Mouse (Mus musculus): Measurements from ENCODE around the gene Ost4.

The Ost4 gene

GRCm38 (mm10) chr5:30907413-30908059 is at the start of gene Ost4:
TSS of gene Ost4 (minus strand) at chr5:30907788.
- DNase-seq (ENCODE audit: low spot score in 2 of 2), result peak; percentile 91 to 93

DNA sequence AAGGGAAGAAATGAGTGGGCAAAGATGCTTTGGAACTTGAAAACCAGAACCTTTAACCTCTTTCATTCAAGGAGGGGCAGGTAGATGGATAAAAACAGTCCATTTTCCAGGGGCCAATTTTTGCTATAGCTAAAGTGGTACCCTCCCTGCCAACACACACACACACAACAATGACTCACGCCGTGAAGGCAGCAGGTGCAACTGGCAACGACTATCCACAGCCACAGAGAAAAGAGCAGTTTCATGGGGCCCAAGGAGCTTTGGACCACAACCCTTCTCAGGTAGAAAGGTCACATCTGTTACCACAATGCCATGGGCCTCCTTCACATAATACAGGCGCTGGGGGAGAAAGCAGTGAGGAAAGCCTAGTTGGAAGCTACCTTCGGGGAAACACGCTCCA is 48.2 kb upstream of the Ost4 start:
- DNase-seq (ENCODE audit: low spot score in 2 of 2), result no peak

- DNase-seq (ENCODE audit: low spot score in 2 of 2), result no peak
Measured at GRCm38 (mm10) chr5:30954556-30954955, 47.0 kb upstream of the Ost4 start.

GRCm38 (mm10) chr5:30954065-30954464 is 46.5 kb upstream of the Ost4 start:
- no peak for DNase-seq (ENCODE audit: low spot score in 2 of 2)

- DNase-seq (ENCODE audit: low spot score in 2 of 2), result no peak
Measured at GRCm38 (mm10) chr5:30952551-30952950, 45.0 kb upstream of the Ost4 start.

DNA sequence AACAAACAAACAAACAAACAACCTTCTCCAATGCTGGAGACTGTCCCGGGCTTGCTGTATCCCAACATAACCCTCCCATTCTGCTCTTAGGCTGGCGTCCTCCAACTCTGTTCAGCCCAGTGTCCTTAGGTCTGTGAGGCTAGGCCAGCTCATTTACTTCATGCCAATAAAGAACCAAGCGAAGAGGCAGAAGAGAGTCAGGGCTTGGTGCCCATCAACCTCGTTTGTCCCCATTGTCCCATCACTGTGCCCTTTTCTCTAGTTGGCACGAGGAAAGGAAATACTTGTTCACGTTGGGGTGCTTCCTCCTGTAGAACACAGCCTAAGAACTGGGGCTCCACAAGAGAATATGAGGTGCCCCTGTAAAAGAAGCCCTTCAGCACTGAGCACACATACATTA is 44.1 kb upstream of the Ost4 start:
- no peak for DNase-seq (ENCODE audit: low spot score in 2 of 2)

DNA sequence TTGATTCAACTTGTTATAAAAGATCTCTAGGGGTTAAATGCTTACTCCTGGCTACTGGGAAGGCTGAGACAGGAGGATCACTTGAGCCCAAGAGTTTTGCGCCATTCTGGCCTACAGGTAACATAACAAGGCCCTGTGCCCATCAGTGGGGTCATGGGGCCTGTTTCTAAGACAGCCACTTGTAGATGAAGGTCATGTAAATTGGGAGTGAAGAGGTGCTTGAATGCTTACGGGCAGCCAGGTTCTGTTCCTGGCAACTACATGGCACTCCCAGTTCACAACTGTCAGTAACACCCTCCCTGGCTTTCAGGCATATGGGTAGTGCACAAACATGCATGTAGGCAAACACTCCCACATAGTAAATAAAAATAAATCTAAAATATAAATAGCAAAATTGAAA is 43.3 kb upstream of the Ost4 start:
- DNase-seq (ENCODE audit: low spot score in 2 of 2), result no peak

- DNase-seq (ENCODE audit: low spot score in 2 of 2), result no peak
Measured at GRCm38 (mm10) chr5:30950451-30950850, 42.9 kb upstream of the Ost4 start.

DNA sequence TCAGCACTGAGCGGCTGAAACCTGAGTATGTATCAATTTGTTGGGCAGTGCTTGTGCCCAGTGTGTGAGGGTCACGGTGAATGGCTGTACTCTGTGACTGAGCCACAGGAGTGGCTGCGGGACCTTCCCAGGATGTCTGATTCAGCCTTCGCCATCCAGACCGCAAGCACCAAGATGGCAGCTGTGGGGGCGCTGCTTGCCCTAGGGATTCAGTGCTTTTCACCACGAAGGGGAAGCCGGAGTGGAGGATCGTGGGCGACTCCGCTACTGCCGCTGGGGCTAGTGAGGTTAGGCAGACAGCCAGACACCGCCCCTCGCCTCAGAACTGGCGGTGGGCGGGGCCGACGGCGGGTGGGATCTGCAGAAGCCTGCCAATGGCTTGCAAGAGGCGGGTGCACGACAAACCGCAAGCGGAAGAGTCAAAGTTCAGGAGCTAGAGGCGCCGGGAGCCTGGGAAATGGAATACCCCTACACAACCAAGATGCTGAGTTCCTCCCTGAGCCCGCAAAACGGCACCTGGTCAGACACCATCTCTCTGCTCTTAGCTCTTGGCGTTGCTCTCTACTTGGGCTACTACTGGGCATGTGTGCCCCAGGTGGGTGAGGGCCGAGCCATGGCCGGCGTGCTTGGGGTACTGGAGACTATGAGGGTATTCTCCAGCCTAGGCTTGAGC is 42.2 kb upstream of the Ost4 start:
- DNase-seq (ENCODE audit: low spot score in 2 of 2), result peak; percentile 90 to 92

- no peak for DNase-seq (ENCODE audit: low spot score in 2 of 2)
Measured at GRCm38 (mm10) chr5:30948620-30949019, 41.0 kb upstream of the Ost4 start.

GRCm38 (mm10) chr5:30944956-30945781 is 37.6 kb upstream of the Ost4 start, which contains the start of gene Cgref1:
TSS of gene Cgref1 (minus strand) at chr5:30945591.
- DNase-seq (ENCODE audit: low spot score in 2 of 2), result peak in 1 of 2 experiments; percentile 58

DNA sequence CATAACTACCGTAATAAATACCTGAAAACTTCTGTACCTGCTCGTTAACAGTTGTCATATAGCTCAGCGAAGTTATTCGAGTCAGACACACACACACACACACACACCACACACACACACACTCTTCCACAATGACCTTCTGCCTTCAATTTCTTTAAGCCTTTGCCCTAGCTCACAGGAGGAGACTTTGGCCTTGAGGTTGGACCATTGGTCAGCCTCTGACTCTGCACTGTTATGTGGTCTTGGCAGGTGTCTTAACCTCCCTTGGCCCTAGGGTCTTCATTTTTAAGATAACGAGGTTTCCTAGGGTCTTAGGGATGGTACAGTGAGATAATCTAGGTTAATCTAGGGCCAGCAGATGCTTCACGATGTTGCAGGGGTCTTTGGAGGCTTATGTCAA is 36.8 kb upstream of the Ost4 start:
- no peak for DNase-seq (ENCODE audit: low spot score in 2 of 2)

DNA sequence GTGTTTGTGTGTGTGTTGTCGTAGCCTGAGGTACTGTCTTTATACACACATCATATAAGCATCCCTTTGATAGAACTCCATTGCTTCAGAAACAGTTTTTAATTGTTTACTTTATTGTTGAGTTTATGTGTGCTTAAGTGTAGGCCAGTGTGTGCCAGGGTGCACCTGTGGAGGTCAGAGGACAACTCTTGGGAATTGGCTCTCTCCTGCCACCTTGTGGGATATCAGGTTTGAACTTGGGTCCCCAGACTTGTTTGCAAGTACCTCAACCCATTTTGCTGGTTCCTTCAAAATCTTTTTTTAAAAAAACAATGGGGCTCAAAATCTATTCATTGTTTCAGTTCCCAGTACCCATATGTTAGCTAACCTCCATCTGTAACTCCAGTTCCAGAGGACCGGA is 35.4 kb upstream of the Ost4 start:
- DNase-seq (ENCODE audit: low spot score in 2 of 2), result no peak

DNA sequence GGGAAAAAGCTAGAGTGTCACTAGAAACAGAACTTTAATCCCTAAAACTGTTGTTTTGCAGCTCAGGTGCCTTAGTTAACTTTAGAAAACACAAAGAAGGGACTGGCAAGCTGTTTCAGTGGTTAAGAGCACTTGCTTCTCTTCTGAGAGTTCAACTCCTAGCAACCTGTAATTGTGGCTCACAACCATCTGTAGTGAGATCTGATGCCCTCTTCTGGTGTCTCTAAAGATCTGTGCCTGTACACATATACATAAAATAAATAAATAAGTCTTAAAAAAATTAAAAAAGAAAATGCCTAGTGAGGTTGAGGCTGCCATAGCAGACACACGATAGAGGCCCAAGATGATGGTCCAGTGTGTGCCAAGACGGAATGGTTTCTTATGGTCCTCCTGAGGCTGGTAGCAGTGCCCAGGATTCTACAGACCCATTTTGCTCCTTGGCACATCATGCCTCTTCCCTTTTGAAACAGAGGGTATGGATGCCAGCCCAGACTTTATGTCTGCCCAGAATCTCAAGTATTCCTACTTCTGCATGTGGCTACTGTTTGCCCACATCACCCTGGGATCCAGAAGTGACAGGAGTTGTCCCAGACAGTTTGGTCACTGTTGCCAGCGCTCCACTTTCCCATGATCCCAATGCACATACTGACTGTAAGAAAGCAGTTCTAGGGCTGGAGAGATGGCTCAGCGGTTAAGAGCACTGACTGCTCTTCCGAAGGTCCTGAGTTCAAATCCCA is 27.3 kb upstream of the Ost4 start:
- no peak for DNase-seq (ENCODE audit: low spot score in 2 of 2)

GRCm38 (mm10) chr5:30933705-30934104 is 26.1 kb upstream of the Ost4 start:
- no peak for DNase-seq (ENCODE audit: low spot score in 2 of 2)

DNA sequence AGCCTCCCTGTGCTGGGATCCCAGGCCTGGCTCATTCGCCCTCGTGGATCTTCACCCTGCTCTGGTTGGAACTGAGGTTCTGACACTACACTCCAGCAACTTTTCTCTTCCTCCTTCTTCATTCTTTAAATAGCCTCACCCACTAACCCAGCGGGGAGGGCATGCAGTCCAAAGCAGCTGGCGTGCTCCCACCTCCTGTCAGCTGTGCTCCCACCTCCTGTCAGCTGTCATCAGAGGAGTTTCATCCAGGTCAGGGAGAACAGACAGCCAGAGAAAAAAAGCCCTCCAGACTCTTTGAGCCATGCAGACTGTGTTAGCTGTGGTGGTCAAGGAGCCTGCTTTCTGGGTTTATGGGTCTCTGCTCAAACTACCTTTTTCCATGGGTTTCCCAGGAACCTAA is 23.8 kb upstream of the Ost4 start:
- no peak for DNase-seq (ENCODE audit: low spot score in 2 of 2)

- DNase-seq (ENCODE audit: low spot score in 2 of 2), result no peak
Measured at GRCm38 (mm10) chr5:30930846-30931245, 23.3 kb upstream of the Ost4 start.

DNA sequence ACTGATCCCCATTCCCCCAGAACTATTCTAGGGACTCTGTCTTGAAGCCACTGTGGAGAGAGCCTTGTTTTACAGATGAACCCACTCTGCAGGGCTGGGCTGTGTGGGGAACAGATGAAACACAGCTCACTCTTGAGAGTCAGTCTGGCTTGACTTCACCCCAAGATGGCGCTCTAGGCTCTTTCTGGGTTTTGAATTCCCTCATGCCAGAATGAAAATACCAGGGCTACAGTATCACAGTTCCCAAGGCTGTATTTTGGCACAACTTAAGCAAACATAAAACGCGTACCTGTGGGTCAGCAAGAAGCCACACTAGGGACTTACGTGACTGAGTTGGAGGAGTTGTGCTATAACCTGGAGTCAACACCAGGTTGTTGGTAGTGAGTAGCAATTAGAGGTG is 22.5 kb upstream of the Ost4 start:
- peak in 1 of 2 experiments; percentile 78 for DNase-seq (ENCODE audit: low spot score in 2 of 2)

GRCm38 (mm10) chr5:30927945-30928529 is 20.4 kb upstream of the Ost4 start:
- DNase-seq (ENCODE audit: low spot score in 2 of 2), result no peak

DNA sequence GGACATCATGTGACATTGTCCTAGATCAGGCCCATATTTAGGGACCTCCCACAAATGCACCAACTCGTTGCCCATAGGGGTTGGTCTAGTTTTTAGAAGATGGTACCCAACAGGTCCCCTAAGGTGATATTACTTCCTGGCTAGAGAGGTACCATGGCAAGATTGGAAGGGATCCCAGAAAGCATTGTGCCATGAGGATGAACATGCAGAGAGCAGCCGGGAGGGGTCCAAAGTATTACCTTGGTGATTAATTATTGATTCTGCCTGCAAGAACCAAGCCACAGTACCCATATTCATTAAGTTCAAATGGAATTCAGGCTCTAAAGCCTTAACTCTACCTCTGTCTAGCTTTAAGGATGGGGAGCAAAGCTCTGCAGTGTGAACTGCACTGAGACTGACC is 18.5 kb upstream of the Ost4 start:
- no peak for DNase-seq (ENCODE audit: low spot score in 2 of 2)

DNA sequence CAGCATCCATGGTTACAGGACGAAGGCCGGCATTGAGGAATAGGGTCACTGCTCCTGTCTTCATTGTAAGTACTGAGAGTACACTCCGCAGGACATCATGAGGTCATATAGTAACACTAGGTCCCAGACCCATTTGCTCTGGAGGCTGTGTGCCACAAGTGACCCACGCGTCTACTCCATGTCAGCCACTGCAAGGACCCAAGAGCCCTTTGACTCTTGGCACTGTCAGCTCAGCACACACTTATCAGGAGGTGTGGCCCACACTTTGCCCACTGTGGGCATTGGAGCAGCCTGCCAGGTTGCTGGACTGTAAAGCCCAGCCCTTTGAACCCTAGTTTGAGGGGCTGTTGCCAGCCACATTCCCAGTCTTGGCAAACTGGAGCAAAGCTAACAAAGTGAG is 17.6 kb upstream of the Ost4 start:
- no peak for DNase-seq (ENCODE audit: low spot score in 2 of 2)

- no peak for DNase-seq (ENCODE audit: low spot score in 2 of 2)
Measured at GRCm38 (mm10) chr5:30924614-30925013, 17.0 kb upstream of the Ost4 start.
